Mouse (Mus musculus) forebrain, embryonic 16.5 days (tissue): ENCODE data around the gene Lrwd1. TPM values are rescaled to one million over a fixed set of nuclear protein-coding genes. Genes with fewer than 3 reads are reported as not detected.
A peak's percentile ranks its signal among the peaks of the same experiment; 100 is the strongest.

ENCODE experiments used
- ATAC-seq: fragments of 200-750 bp; cut with Nextera tagmentation; 2 replicates; pipeline ENCODE4 v1.8.0; 2017; ENCODE audit warnings: mild to moderate bottlenecking, moderate library complexity
- H3K27ac ChIP-seq: fragments of 300-500 bp; sonication (generic); 2 replicates; pipeline ENCODE4 v1.5.1; 2014; ENCODE audit warnings: low read length, control low read depth
- H3K27me3 ChIP-seq: fragments of 300-500 bp; sonication (generic); replicated peaks from 2 replicates; pipeline ENCODE4 v1.6.1; 2014; ENCODE audit warnings: low read length; ENCODE audit not compliant: control insufficient read depth, insufficient read depth
- H3K36me3 ChIP-seq: fragments of 300-500 bp; sonication (generic); 2 replicates; pipeline ENCODE4 v1.6.1; 2014; ENCODE audit not compliant: control insufficient read depth, insufficient read depth
- H3K4me1 ChIP-seq: fragments of 300-500 bp; sonication (generic); replicated peaks from 2 replicates; pipeline ENCODE4 v1.6.1; 2014; ENCODE audit warnings: low read length; ENCODE audit not compliant: control insufficient read depth, insufficient read depth
- H3K4me2 ChIP-seq: fragments of 300-500 bp; sonication (generic); 2 replicates; pipeline ENCODE4 v1.6.1; 2014; ENCODE audit warnings: mild to moderate bottlenecking, low read length, control low read depth
- H3K4me3 ChIP-seq: fragments of 300-500 bp; sonication (generic); replicated peaks from 2 replicates; pipeline ENCODE4 v1.5.1; 2014; ENCODE audit warnings: mild to moderate bottlenecking, low read length, control low read depth
- H3K9ac ChIP-seq: fragments of 300-500 bp; sonication (generic); replicated peaks from 2 replicates; pipeline ENCODE4 v1.6.1; 2014; ENCODE audit warnings: low read depth, low read length, control low read depth
- H3K9me3 ChIP-seq: fragments of 300-500 bp; sonication (generic); 2 replicates; pipeline ENCODE4 v1.6.1; 2016; ENCODE audit warnings: low read length; ENCODE audit not compliant: control insufficient read depth
- WGBS: fragments of 180-500 bp; shearing (Covaris S2); extraction: QIAGEN DNeasy Blood & Tissue Kit; methylation state at CpG from one replicate; pipeline ENCODE4 v1.1.7; 2014; 5-methylcytosine and 5-hydroxymethylcytosine counted together
- polyA plus RNA-seq: library from polyadenylated mRNA; unstranded; fragments of >200 nt; fragmentation: Nextera tagmentation; extraction: Ambion mirVana; gene quantifications from 2 replicates; pipeline ENCODE4 v1.2.1, GENCODE M21; 2015

Lrwd1 gene
- polyA plus RNA-seq = 32.1 and 32.7 TPM in 2 replicates

GRCm38 (mm10) chr5:136135571-136136291 is at the start of gene Lrwd1, which contains the start of gene Alkbh4:
Gene Lrwd1, minus strand, starts transcription at chr5:136136074.
Gene Alkbh4, plus strand, starts transcription at chr5:136136146.
- ATAC-seq = peak; percentile 98
- H3K27me3 ChIP-seq = no peaks in the 10 kb centered on the region
- peak within 1 kb of the TSS; percentile 72 for H3K9ac ChIP-seq
- peaks cover 5% of the 10 kb centered on the region for H3K36me3 ChIP-seq
- H3K4me3 ChIP-seq = peak within 1 kb of the TSS; percentile 54
- WGBS = under 1% methylated on average over 60 of the region's 60 CpGs
- peaks cover 20% of the 10 kb centered on the region for H3K4me1 ChIP-seq
- peak within 1 kb of the TSS; percentile 35 for H3K27ac ChIP-seq
- H3K9me3 ChIP-seq = no peaks in the 10 kb centered on the region
- H3K4me2 ChIP-seq = peak within 1 kb of the TSS; percentile 63

GRCm38 (mm10) chr5:136183766-136184165 is 47.9 kb upstream of the Lrwd1 start:
- ATAC-seq = no peak
- WGBS = 90% methylated on average over 7 of the region's 7 CpGs
- H3K9ac ChIP-seq = no peak overlapping the region
- no peaks in the 10 kb centered on the region for H3K4me1 ChIP-seq
- no peak overlapping the region for H3K4me3 ChIP-seq
- H3K27ac ChIP-seq = no peak overlapping the region
- no peaks in the 10 kb centered on the region for H3K27me3 ChIP-seq
- no peak overlapping the region for H3K4me2 ChIP-seq
- H3K9me3 ChIP-seq = no peaks in the 10 kb centered on the region
- peaks cover 17% of the 10 kb centered on the region for H3K36me3 ChIP-seq

GRCm38 (mm10) chr5:136182830-136183229 is 47.0 kb upstream of the Lrwd1 start:
- Histone ChIP-seq H3K27ac (no peak overlapping the region), H3K9ac (no peak overlapping the region), H3K4me1 (no peaks in the 10 kb centered on the region), H3K9me3 (no peaks in the 10 kb centered on the region), H3K4me3 (no peak overlapping the region), H3K27me3 (no peaks in the 10 kb centered on the region), H3K36me3 (peaks cover 17% of the 10 kb centered on the region), H3K4me2 (no peak overlapping the region)
- WGBS = 96% methylated on average over 4 of the region's 4 CpGs
- ATAC-seq = no peak

- WGBS = 85% methylated on average over 6 of the region's 6 CpGs
- peaks cover 16% of the 10 kb centered on the region for H3K36me3 ChIP-seq
- H3K4me3 ChIP-seq = no peak overlapping the region
- no peak overlapping the region for H3K4me2 ChIP-seq
- no peaks in the 10 kb centered on the region for H3K4me1 ChIP-seq
- H3K9me3 ChIP-seq = no peaks in the 10 kb centered on the region
- H3K27me3 ChIP-seq = no peaks in the 10 kb centered on the region
- H3K9ac ChIP-seq = no peak overlapping the region
- no peak overlapping the region for H3K27ac ChIP-seq
- no peak for ATAC-seq
These were observed 46.2 kb upstream of the Lrwd1 start for GRCm38 (mm10) chr5:136182049-136182448.

GRCm38 (mm10) chr5:136181197-136181596 is 45.3 kb upstream of the Lrwd1 start:
- H3K4me2 ChIP-seq = no peak overlapping the region
- H3K27ac ChIP-seq = no peak overlapping the region
- H3K27me3 ChIP-seq = no peaks in the 10 kb centered on the region
- H3K9me3 ChIP-seq = no peaks in the 10 kb centered on the region
- WGBS = 86% methylated on average over 6 of the region's 6 CpGs
- H3K36me3 ChIP-seq = peaks cover 13% of the 10 kb centered on the region
- no peaks in the 10 kb centered on the region for H3K4me1 ChIP-seq
- no peak for ATAC-seq
- H3K4me3 ChIP-seq = no peak overlapping the region
- no peak overlapping the region for H3K9ac ChIP-seq

GRCm38 (mm10) chr5:136179594-136179993 is 43.7 kb upstream of the Lrwd1 start:
- ATAC-seq = no peak
- H3K4me2 ChIP-seq = no peak overlapping the region
- no peaks in the 10 kb centered on the region for H3K27me3 ChIP-seq
- H3K9ac ChIP-seq = no peak overlapping the region
- peaks cover 9% of the 10 kb centered on the region for H3K36me3 ChIP-seq
- no peaks in the 10 kb centered on the region for H3K9me3 ChIP-seq
- H3K4me1 ChIP-seq = peaks cover 2% of the 10 kb centered on the region; the same call in 1 of the 2 replicates
- 78% methylated on average over 5 of the region's 5 CpGs for WGBS
- no peak overlapping the region for H3K27ac ChIP-seq
- H3K4me3 ChIP-seq = no peak overlapping the region

GRCm38 (mm10) chr5:136173606-136174463 is 38.0 kb upstream of the Lrwd1 start:
- Histone ChIP-seq H3K36me3 (no peaks in the 10 kb centered on the region), H3K27ac (peak overlapping the region; percentile 85), H3K9me3 (no peaks in the 10 kb centered on the region), H3K4me1 (peaks cover 34% of the 10 kb centered on the region), H3K9ac (0 out of 2 replicates have a peak overlapping the region, but pooled peaks have one; percentile 7), H3K4me3 (no peak overlapping the region), H3K4me2 (peak overlapping the region; percentile 8; the same call in 1 of the 2 replicates), H3K27me3 (no peaks in the 10 kb centered on the region)
- 24% methylated on average over 9 of the region's 9 CpGs for WGBS
- ATAC-seq = peak; percentile 75

GRCm38 (mm10) chr5:136172939-136173338 is 37.1 kb upstream of the Lrwd1 start:
- H3K9ac ChIP-seq = no peak overlapping the region
- ATAC-seq = no peak

More at GRCm38 (mm10) chr5:136172939-136173338, 37.1 kb upstream of the Lrwd1 start:
- Histone ChIP-seq H3K36me3 (no peaks in the 10 kb centered on the region), H3K27me3 (no peaks in the 10 kb centered on the region), H3K4me2 (no peak overlapping the region), H3K9me3 (no peaks in the 10 kb centered on the region), H3K27ac (no peak overlapping the region), H3K4me1 (peaks cover 34% of the 10 kb centered on the region), H3K4me3 (no peak overlapping the region)
- WGBS = 82% methylated on average over 9 of the region's 9 CpGs
